Mouse (Mus musculus) CH12.LX (cell line): Measurements from ENCODE around the gene Fbxo36.

Experiments
- CTCF ChIP-seq, 2 experiments: IDR thresholded peaks in 1 of 2; conservative IDR thresholded peaks in 1 of 2; 2 replicates each; pipeline ENCODE4 v1.5.1; 2011 to 2012; ENCODE audit warnings: low read depth in 2 of 2, low read length in 2 of 2, improper control_type of control experiment in 1 of 2, inconsistent platforms in 1 of 2, mild to moderate bottlenecking in 1 of 2, moderate library complexity in 1 of 2
- EP300 ChIP-seq: IDR thresholded peaks from 2 replicates; pipeline ENCODE4 v1.6.1; 2011; ENCODE audit warnings: low read length, improper control_type of control experiment
- NELFE ChIP-seq: IDR thresholded peaks from 2 replicates; pipeline ENCODE4 v1.6.1; 2011; ENCODE audit warnings: low read depth, low read length, improper control_type of control experiment
- PAX5 ChIP-seq: IDR thresholded peaks from 2 replicates; pipeline ENCODE4 v1.6.1; 2012; ENCODE audit warnings: low read length, inconsistent platforms, mixed read lengths

DNA sequence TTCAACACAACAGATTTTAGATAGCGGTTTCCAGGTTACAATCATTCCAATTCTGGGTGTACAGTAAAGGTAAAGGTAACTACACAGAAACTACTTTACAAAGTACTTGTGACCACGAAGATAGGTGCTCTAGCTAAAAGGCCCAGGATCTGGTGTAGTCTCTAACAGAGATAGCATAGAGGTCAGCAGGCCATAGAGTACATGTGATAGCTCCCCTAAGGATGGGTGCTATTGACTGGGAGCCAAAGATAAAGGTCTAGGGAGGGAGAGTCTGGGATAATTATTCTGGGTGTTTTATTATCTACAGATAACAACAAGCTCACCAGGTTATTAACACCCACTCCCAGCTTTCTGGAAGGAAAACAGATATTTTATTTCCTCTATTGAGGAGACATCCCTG lies 83.8 kb downstream of the Fbxo36 start:
- TF ChIP-seq NELFE = no peak
- TF ChIP-seq PAX5 = no peak
- TF ChIP-seq CTCF (conservative IDR thresholded peaks at IDR 0.05 in 1 of 2, IDR thresholded peaks at IDR 0.05 in 1 of 2; ENCODE audit: low read depth in 2 of 2, low read length in 2 of 2) = no peak
- no peak for TF ChIP-seq EP300
